Mouse (Mus musculus): ENCODE measurements around the gene Rnf38.

DNA sequence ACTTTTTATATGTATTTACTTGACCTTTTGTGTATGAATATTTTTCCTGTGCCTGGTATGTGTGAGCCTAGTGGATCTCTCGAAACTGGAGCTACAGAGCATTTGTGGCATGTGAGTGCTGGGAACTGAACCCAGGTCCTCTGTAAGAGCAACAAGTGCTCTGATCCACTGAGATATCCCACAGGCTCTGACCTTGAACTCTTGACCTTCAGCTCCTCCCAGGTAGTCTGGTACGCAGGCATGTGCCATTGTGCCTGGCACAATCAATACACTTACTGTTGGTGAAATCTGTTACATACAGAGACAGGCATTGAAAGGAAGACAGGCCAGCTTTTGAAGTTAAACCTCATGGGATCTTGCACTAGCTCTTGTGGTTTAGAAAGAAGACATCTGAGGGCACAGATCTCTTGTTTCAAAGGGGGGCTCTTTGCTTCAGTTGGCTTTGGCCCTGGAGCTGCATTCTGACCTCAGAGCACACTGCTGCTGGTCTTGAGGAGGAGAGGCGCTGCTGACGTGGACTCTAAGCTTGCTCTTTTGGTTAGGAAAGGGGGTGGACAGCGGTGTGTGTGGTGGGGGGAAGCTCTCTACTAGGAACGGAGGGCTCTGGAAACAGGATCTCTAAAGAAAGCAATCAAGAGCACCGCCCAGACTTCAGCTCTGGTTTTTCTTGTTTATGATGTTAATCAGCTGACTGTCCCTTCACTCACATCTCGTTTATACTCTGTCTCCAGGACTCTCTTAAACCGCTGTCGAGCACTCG, 135.8 kb downstream of the Rnf38 start:
- TF ChIP-seq CTCF (IDR thresholded peaks at IDR 0.05 in 2 of 3, conservative IDR thresholded peaks at IDR 0.05 in 1 of 3; ENCODE audit: control insufficient read depth in 1 of 3, insufficient read depth in 1 of 3, low read depth in 2 of 3, low read length in 3 of 3, poor library complexity in 1 of 3, severe bottlenecking in 1 of 3), result no peak
- TF ChIP-seq USF2 (IDR thresholded peaks at IDR 0.05; ENCODE audit: borderline replicate concordance in 1 of 2, insufficient read depth in 1 of 2, low read depth in 1 of 2, low read length in 2 of 2), result no peak
- TF ChIP-seq MYC (IDR thresholded peaks at IDR 0.05; ENCODE audit: low read depth, low read length), result no peak
- TF ChIP-seq SIN3A (IDR thresholded peaks at IDR 0.05; ENCODE audit: low read length), result no peak
- TF ChIP-seq POLR2A (IDR thresholded peaks at IDR 0.05; ENCODE audit: control insufficient read depth in 1 of 2, insufficient read depth in 1 of 2, low read depth in 1 of 2, low read length in 2 of 2, poor library complexity in 1 of 2), result no peak
- no peak for TF ChIP-seq MAFK (IDR thresholded peaks at IDR 0.05; ENCODE audit: borderline replicate concordance, low read depth, low read length)
- TF ChIP-seq MAX (IDR thresholded peaks at IDR 0.05; ENCODE audit: low read length), result no peak
- no peak for TF ChIP-seq EP300 (IDR thresholded peaks at IDR 0.05; ENCODE audit: low read depth in 1 of 2, low read length in 2 of 2)
- no peak for TF ChIP-seq USF1 (IDR thresholded peaks at IDR 0.05; ENCODE audit: low read depth, low read length)
- TF ChIP-seq E2F4 (IDR thresholded peaks at IDR 0.05; ENCODE audit: borderline replicate concordance, low read depth, low read length), result no peak
- no peak for TF ChIP-seq HCFC1 (IDR thresholded peaks at IDR 0.05; ENCODE audit: low read depth, low read length)
- TF ChIP-seq GATA1 (IDR thresholded peaks at IDR 0.05; ENCODE audit: low read depth, low read length), result no peak
- no peak for TF ChIP-seq MAZ (IDR thresholded peaks at IDR 0.05; ENCODE audit: low read depth, low read length)

All from MEL (cell line).